Mouse (Mus musculus): ENCODE measurements at regions not wholly inside any gene's neighbourhood (a gene's known extent, or its start where the extent isn't known, plus 50 kb on each side); places are given as distances from the start of the nearest gene placed in this dataset.

DNA sequence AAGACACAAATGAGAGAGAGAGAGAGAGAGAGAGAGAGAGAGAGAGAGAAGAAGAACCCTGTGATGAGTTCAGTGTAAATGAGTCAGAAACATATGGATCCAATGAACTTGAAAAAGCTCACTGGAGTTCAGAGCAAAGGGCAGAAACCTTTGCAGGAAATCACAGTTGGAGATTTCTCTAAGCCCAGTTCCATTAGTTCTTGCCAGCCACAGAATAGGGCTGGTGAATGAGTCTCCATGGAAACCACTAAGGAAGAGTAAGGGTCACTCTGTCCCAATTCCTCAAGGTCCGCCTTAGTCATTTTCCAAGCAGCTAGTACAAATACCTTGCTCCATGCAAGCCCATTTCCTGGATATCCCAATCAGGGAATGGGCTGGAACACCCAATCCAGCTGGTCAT lies 93.2 kb downstream of the Snx19 start:
- WGBS = 84% methylated on average over 1 of the region's 1 CpGs

GRCm38 (mm10) chr9:30519231-30519630 lies 92.3 kb downstream of the Snx19 start:
- Histone ChIP-seq H3K4me1 (ENCODE audit: control insufficient read depth, insufficient read depth, low read length) (peaks cover 25% of the 10 kb centered on the region), H3K27ac (ENCODE audit: insufficient read depth, low read depth, low read length) (no peak overlapping the region), H3K4me3 (ENCODE audit: insufficient read depth, low read depth, low read length) (no peak overlapping the region)
- WGBS = 94% methylated on average over 1 of the region's 1 CpGs
- TF ChIP-seq CTCF (IDR thresholded peaks at IDR 0.05; ENCODE audit: insufficient read depth, low read depth, low read length) = no peak
- TF ChIP-seq POLR2A (IDR thresholded peaks at IDR 0.05; ENCODE audit: insufficient read depth, low read depth, low read length) = no peak

More for the DNA sequence above, 93.2 kb downstream of the Snx19 start:
- Histone ChIP-seq H3K4me3 (ENCODE audit: insufficient read depth, low read depth, low read length) (no peak overlapping the region), H3K27ac (ENCODE audit: insufficient read depth, low read depth, low read length) (peak overlapping the region; percentile 91; the same call in 1 of the 2 replicates), H3K4me1 (ENCODE audit: control insufficient read depth, insufficient read depth, low read length) (peaks cover 25% of the 10 kb centered on the region)
- TF ChIP-seq CTCF (IDR thresholded peaks at IDR 0.05; ENCODE audit: insufficient read depth, low read depth, low read length) (no peak), POLR2A (IDR thresholded peaks at IDR 0.05; ENCODE audit: insufficient read depth, low read depth, low read length) (no peak)

Data from olfactory bulb, adult 2 months (tissue).